Mouse (Mus musculus) T-helper 17 cell (primary cell): ENCODE results near the gene Tepp.

ENCODE experiments used
- in situ Hi-C, 2 experiments: fragments of 300-600 bp; cut with MboI, MseI; formaldehyde crosslinking; loops; 1 replicate in 1 of 2; 2 replicates in 1 of 2; pipeline ENCODE4 v1.15.1; 2025; ENCODE audit warnings: high pct_unique_total_duplicates in 2 of 2

The Tepp gene

DNA sequence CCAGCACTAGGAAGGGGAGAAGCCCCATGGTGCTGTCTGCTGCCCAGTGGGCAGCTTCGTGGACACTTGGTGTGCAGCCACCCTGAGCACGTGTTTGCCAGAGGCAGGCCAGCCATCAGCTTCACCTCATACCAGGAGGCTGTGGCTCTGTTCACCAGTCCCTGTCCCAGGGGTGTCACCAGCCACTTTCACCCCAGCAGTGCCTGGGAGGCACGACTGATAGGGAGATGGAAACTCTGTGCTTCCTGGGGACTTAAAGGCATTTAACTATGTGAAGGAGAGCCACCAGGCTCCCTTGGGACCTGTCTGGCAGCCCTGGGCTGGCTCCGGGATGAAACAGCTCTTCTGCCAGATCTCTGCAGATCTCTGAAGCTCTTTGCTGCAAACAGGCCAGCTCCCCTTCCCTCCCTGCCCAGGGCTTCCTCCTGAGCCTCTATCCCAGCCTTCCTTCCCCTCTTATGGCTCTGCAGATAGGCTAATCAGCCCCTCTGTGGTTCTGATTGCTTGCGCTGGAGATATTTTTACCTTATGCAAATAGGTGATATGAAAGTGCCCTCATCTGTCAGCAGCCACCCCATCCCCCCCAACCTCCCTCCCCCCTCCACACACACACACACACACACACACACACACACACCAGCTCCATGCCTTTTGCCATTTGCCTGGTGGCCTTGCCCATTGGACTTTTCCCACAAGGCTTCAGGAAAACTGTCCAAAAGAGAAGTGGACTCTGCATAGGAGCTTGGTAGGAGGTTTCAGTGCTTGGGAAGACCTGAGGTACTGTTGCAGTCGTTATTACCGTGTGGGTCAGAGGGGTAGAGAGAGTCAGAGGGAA, 50.0 kb downstream of the Tepp start:
- in situ Hi-C loops, result no loop called here

DNA sequence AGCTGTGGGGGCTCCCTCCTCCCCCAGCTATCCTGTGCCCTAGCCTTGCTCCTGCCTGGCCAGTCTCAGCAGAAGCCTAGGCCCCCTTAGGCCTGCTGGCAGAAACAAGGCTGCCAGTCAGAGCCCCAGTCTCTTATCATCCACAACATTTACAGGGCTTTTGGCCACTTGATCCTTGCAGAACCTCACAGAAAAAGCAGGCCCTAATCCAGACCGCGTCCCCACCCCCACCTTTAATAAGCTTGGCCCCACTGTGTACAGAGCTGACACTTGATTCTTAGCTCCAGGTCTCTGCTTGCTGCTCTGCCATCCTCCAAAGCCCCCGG, 50.6 kb downstream of the Tepp start:
- in situ Hi-C loops, result no loop called here

DNA sequence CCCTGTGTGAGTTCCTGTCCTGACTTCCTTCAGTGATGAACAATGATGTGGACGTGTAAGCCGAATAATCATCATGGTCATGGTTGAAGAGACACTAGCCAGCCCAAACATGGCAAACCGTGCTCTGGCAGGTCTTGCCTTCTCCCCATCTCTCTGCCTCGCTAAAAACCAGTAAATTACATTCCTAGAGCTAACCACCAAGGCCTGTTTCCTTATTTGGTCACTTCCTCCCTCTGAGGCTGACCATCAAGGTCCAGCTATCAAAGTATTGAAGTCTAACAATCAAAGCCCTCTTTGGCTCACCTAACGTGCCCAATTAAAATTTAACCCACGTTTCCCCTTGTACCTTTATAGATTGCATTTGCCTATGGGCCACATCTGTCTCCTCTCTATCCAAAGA, 51.9 kb downstream of the Tepp start:
- in situ Hi-C loops, result no loop called here

DNA sequence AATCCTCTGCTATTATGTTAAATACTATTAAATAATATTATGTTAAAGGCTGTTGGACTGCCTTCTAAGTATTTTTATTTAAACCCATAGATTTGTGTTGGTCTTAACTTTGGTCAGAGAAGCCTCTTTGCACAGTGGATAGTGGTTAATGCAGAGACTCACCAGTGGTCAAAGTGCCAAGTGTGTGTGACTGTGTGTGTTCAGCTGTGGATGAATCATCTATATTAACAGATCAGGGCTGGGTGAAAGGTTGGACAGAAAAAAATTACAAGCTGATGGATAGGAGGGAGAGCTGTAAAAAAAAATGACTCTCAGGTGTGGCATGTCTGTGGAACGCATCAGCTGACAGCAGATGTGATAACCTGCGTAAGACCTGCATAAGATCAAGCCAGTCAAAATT, 53.5 kb downstream of the Tepp start:
- in situ Hi-C loops, result no loop called here

DNA sequence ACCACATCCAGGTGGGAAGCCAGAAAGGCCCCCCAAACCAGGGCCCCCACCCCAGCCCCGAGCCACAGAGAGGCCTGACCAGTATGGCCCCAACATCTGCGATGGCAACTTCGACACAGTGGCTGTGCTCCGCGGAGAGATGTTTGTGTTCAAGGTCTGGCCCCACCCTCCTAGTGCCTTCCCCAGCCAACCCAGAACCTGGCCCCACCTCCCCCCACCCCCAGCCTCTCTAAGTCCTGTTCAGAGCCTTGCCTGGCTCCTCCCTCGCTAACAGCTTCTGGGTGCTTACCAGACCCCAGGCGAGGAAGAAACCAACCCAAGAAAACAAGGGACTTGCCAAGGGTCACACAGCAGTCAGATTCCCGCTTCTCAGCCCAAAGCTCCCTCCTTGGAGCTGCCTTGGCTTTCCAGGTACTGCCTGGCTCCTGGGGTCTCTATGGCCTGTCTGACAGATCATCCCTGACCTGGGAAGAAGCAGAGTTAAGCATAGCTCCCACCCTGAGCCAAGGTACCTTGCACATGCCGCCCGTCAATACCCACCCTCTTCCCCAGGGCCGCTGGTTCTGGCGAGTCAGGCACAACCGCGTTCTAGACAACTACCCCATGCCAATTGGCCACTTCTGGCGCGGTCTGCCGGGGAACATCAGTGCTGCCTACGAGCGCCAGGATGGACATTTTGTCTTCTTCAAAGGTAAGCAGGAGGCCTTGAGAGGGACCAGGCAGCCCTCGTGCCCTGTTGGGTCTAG, 59.4 kb downstream of the Tepp start:
- in situ Hi-C loops, result no loop called here

DNA sequence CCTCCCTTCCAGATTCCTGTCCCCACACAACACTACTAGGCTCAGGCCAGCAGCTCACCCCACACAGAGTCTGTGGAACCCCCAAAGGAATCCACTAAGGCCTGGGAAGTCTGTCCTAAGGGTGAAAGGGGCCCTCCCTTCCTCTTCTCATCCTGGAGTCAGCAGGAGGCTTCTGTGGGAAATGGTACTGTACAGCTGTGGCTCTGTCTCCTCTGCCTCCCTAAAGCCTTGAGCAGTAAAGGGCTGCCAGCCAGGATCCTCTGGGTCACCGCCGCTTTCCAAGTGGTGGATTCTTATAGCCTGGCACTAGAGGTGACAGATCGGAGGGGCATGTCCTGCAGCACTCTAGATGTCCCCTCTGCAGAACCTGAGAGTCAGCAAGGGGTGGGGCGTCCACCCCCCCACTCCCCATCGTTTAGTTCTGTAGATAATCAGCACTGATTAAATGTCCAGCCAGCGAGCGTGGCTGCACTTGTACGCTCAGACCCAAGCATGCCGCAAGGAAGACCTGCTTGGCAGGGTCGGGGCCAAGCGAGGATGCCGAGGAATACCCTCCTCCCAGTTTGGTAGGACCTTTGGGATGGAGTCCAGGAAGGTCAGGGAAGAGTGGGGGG, 63.1 kb downstream of the Tepp start:
- in situ Hi-C loops, result no loop called here

DNA sequence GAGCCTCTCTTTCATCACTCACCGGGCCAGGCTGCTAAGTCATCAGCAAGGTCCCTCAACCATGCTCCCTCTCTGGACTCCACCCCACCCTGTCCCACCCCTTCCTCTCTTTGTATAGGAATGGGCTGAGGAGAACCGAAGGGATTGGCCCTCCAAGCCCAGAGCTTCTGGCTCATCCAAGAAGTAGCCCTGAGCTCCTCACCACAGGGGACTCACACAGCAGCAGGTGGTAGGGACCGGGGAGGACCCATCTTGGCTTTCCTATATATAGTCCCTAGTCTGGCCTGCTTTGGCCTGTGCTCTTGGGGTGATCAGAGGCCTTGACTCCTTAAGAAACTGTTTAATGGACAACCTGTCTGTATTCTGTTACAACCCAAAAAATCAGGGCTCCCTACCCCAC, 64.1 kb downstream of the Tepp start:
- in situ Hi-C loops, result no loop called here

DNA sequence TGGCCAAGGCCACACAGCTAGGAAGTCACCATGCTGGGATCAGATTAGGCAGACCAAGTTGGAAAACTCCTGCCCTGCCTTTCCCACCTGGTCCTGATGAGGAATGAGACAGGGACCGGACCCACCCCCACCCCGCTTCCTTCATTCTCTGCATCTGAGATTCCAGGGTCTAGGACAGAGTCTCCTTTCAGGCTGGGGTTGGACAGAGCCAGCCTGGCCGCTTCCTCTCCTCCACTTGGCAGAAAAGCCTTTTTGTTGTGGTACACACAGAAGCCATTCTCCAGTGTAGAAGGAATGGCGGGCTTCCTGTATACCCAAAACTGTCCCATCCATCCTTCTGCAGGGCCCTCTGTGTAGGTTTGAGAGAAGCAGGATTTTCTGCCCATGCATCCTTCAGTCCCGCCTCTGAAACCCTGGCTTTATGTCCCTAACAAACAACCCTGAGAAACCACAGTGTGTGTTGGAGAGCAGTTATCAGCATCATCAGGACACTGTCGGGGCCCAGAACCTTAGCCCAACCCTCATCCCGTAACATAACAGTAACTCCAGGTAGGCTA, 65.1 kb downstream of the Tepp start:
- in situ Hi-C loops, result no loop called here
